Mouse (Mus musculus): ENCODE data around the gene Boll.

GRCm38 (mm10) chr1:55224111-55224510 is 139.2 kb downstream of the Boll start:
- TF ChIP-seq CTCF (IDR thresholded peaks at IDR 0.05; ENCODE audit: control insufficient read depth, insufficient read depth, insufficient read length) (no peak), CEBPB (IDR thresholded peaks at IDR 0.05; ENCODE audit: low read depth) (no peak)
